Mouse (Mus musculus) CD4-positive, CD25-positive, alpha-beta regulatory T cell, adult 4 months (primary cell): ENCODE measurements around the gene Cnnm2. TPM values are rescaled to one million over a fixed set of nuclear protein-coding genes. Genes with fewer than 3 reads are reported as not detected.

Experiments used
- ATAC-seq: one replicate; pipeline ENCODE4 v1.8.0; 2017
- polyA plus RNA-seq, 2 experiments: library from polyadenylated mRNA; unstranded; fragments of 100-300 nt; shearing (Covaris generic); gene quantifications; one replicate each; pipeline ENCODE4 v1.2.1; 2017

Cnnm2 gene
- polyA plus RNA-seq, 2 experiments from 2014 or later, result 0.42 to 0.61 TPM

DNA sequence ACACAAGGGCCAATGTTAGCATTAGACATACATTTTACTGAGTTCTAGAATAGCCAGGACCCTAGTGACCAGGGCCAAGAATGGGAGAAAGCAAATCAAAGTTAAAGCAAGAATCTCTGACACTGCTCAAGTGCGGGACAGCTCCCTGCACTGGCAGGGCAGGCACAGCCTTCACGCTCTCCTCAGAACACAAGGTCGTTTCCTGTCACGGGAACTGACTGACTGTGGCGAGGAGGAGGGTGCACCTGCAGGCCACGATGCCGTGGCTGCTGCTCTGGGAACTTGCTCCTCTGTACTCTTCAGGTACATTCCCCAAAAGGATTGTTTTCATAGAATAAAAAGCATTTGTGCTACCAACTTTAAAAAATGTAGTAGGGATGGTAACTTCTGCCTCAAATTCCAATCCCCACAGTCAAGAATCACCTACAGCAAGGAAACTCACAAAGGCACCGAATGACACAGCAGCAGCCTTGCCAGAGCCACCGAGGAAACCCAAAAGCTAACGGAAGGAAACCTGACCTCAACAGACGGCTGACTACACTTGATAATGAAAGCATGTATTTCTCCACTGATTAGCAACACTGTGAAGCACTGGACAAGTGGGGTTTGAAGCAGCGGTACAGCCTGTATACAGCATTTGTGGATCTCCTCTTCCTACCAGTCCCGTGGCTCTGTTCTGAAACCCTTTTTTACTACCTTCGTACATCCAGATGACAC, 126.6 kb downstream of the Cnnm2 start:
- peak; percentile 88 for ATAC-seq

DNA sequence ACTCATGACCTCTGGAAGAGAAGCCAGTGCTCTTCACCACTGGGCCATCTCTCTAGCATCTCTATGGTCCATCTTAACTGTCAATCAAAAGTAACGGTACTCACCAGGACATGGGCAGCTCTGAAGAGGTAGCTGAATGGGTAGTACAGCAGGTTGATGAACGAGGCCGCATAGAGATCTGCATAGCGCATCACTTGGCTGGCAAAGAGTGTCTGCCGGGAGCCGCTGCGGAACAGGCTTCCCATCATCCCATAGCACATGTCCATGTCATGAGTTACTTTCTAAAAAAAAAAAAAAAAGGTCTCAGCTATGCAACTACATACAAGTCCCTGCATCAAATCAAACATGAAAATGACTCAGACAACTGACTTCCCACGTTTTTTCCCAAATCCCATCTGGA, 128.3 kb downstream of the Cnnm2 start:
- ATAC-seq, result no peak

DNA sequence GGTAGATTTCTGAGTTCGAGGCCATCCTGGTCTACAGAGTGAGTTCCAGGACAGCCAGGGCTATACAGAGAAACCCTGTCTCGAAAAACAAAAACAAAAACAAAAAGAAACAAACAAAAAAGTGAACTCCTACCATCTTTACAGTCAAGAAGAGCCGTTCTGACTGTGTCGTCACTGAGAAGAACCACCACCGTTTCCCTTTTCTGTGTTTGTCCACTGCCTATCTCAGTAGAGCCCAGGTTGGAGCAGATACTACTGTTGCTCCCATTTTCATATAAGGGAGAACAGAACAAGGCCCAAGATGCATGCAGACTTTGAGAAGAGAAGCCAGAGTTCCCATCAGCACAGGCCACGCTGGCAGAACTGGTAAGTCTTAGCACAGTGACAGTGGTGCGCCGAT, 129.3 kb downstream of the Cnnm2 start:
- ATAC-seq, result no peak

DNA sequence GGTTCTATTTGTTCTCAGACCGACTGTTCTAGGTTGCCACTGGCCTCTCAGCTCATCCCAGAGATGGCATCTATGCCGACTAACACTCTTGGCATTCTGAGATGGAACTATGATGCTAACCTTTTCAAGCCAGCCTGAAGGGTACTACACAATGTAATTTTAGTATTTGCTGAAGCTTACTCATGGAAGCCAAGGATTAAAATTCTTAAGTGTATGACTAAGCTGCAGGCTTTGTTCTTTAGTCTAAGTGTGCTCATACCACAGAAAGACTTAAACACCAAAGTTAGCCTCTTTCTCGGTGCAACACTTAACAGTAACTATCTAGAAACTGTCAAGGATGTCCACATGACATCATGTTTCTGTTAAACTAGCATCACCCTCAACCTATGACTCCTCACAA, 131.5 kb downstream of the Cnnm2 start:
- ATAC-seq, result no peak

DNA sequence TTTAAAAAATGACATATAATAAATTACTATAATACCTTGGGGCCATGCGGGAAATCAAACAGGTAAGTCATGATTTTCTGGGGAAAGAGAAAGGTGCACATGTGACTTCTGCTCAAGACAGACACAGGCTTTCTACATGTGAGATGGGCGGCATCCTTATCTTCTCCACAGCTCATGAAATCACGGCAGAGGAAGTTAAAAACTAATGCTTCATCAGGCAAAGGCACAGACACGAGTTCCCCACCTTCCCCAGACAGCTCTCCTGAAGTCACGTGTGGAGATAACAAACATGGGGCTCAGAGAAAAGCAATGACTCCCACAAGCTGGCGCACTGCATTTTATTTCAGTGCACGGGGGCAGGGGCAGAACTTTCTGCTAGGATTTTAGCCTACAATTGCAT, 132.1 kb downstream of the Cnnm2 start:
- ATAC-seq, result no peak

DNA sequence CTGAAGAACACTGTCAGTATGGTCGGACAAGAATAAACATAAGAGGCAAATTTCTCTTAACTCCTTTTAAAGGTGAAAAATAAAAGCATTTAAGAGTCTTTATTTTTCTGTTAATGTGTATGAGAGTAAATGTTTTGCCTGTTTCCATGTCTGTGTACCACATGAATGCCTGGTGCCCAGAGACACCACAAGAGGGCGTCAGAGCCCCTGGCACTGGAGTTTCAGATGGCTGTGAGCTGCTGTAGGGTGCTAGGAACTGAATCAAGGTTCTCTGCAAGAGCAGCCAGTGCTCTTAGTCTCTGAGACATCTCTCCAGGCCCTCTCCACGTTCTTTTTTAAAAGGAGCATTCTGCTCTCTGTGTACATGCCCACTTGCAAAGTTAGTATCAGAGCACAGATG, 135.7 kb downstream of the Cnnm2 start:
- no peak for ATAC-seq

DNA sequence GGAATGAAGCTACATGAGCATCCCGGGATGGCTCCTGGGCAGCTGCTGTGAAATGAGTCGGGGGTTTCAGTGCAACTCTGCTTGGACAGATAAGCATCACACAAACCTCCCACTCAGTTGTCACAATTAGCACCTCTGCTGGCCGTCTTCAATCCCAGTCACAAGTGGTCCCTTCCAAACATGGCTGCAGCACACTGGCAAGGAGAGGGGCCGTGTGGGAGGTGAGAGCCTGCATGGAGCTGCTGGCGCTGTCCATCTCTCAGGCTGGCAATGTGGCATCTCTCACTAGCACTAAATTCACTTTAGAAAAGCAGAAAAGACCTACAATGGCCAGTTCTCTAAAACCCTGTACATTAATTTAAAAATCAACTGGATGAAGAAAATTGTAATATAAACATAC, 136.8 kb downstream of the Cnnm2 start:
- ATAC-seq, result no peak

DNA sequence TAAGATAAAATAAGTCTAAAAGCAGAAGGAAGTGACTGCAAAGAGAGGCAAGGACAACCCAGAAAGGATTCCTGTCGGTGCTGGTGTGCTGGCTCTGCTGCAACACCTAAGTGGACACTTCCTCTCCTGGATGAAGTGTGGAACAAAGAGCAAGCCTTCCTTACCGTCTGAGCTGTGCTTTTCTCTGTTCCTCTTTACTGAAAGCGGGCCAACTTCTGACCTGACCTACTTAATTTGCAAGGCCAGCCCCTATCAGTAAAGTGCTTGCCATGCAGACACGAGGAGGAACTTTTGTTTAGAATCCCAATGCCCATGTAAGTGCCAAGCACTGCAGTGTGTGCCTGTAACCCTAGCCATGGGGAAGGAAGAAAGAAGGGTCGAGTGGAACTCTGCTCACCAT, 137.9 kb downstream of the Cnnm2 start:
- ATAC-seq, result no peak

DNA sequence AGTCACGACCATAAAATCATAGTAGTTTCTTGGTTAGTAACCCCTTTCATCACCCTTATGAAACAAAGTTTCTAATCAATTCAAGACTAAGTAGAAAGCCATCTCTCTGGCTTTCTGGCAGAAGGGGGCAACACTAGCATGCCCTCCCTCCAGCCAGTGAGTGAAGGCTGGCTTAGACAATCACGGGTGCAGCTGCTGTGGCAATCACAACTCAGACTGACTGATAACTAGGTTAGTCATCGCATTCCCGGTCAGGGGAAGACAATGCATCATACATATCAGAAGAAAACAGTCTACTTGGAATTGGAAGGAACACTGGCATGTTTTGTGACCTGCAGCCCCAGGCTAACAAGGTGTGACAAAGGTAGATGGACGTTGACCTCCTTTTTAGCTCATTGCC, 138.5 kb downstream of the Cnnm2 start:
- no peak for ATAC-seq

DNA sequence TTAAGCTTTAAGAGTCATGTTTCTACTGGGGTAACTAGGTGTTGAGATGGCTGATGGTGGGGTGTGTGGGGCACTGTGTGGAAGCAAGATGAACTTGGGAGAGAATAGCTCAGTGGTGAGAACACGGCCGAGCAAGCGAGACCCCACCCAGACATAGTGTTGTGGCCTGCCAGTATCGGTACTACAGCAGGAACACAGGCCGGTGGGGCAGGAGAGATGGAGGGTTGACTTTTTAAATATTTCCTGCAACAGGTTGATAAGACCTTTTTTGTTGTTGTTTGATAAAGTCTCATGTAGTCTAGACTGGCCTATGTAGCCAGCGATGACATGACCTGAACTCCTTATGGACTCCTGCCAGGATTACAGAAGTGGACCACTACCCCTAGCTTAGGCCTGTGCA, 139.4 kb downstream of the Cnnm2 start:
- no peak for ATAC-seq

DNA sequence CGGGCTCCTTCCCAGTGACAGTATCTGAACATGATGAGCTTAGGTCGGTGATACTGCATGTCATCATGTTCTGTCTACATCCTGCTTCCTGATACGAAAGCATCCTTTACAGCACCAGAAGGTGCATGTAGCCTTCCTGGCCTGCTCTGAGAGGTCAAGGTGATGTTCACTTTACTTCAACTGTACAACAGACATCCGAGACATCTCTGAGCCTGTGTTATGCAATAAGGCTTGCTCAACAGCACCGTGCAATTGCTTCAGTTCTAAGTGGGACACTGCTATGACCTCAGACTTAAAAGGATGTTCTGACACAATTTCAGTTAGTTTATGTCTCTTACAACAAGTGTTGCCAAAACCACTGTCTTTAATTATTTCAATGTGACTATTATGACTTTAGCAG, 139.9 kb downstream of the Cnnm2 start:
- no peak for ATAC-seq

DNA sequence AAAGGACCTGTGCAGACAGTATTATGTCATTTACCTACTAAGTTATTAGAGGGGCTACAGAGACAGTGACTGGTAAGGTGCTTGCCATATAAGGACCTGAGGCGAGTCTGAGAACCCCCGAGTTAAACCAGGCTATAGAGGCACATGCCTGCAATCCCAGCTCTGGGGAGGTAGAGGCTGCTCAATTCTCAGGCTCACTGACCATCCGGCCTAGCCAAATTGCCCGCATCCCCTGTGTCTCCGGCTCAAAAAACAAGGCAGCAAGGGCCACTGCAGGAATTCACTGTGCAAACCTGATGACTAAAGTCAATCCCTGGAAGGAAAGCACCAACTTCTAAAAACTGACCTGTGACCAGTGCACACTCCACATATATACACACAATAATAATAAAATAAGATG, 142.0 kb downstream of the Cnnm2 start:
- ATAC-seq, result no peak

DNA sequence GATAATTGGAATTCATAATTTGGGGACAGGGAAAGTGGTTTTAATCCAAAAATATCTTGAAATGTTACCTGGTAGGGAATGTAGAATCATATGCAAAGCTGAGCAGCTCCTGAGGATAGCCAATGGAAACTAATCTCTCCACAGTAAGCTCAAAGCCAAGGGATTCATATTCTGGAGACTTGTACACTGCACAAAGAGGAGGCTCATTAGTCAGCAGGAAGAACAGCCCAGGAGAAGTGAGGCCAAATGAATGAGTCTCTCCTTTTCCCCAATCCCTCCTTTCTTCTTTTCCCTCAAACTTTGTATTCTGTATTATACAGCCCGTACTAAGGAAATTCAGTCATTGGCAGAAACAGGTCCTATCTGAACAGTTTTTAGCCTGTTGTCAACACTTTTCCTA, 143.5 kb downstream of the Cnnm2 start:
- ATAC-seq, result no peak

DNA sequence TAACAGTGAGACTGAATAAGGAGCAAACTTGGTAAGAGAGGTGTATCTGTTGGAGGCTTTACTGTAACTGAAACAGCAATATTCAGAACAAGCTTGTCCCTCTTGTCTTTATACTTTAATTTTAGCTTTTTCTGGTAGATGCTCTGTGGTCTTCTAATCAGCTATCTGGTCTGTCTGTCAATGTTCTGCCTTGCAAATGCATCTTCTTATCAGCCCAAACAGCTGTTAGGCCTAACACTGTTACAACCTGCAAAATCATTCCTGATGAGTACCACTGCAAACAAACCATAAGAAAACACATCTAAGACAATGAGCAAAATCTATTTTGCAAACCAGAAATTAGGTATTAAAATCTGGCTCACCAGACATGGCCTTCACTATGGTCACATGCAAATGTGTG, 144.0 kb downstream of the Cnnm2 start:
- no peak for ATAC-seq

DNA sequence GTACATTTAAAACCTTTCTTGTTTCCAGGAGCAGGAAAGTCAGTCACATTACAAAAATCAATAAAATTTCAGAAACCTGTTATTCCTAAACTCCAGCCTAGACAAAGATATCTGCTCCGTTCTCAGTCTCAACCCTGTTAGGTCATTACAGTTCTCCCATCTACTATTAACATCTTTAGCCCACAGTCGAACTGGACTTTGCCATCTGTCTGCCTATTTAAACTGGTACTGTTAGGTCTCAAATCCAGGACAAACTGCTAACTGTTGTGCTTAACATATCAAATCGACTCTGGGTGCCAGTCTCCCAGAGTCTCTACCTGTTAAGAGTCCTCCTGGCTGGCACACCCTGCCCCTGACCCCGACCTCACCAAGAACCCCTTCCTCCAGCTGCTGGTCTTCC, 144.6 kb downstream of the Cnnm2 start:
- ATAC-seq, result no peak

DNA sequence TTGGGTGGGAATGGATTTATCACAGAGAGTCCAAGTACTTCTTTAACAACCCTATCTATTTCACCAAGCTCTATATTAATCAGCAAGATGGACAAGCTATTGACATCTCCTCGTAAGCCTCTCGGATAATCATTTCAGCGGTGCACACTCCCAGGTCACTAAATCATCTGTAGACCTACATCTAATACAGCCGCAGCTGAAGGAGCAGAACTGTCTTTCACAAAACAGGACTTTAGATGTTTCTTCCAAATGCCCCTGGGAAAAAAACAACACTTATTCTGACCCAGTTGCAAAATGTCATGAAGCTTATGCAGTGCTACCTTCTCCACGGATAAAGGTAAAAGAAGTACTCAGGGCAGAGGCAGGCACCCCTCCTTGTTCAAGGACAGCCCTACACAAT, 146.8 kb downstream of the Cnnm2 start:
- no peak for ATAC-seq

DNA sequence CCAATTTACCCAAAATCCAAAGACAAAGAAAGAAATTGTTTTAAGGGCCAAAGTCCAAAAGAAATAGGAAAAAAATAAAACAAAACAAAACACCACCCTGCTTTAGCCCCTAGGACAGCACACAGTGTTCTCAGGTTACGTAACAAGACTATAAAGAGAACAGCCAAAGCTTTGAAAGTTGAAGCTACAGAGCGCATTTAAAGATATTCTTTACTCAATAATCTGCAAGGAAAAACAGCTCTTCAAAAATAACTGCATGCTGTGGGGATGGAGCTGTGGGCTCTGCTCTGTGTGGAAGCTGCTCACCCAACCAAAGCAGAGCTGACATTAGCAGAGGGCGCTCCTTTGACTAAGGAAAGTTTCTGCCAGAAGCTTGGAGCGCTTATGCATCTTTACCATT, 147.6 kb downstream of the Cnnm2 start:
- ATAC-seq, result no peak

DNA sequence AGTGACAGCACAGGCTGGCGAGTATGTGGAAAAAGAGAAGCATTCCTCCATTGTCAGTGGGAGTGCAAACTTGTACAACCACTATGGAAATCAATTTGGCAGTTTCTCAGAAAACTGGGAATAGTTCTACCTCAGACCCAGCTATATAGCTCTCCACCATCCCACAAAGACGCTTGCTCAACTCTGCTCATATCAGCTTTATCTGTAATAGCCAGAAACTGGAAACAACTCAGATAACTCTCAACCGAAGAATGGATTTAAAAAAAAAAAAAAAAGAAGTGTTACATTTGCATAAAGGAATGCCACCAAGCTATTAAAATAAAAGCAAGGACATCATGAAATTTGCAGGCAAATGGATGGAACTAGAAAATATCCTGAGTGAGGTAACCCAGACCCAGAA, 150.1 kb downstream of the Cnnm2 start:
- no peak for ATAC-seq

DNA sequence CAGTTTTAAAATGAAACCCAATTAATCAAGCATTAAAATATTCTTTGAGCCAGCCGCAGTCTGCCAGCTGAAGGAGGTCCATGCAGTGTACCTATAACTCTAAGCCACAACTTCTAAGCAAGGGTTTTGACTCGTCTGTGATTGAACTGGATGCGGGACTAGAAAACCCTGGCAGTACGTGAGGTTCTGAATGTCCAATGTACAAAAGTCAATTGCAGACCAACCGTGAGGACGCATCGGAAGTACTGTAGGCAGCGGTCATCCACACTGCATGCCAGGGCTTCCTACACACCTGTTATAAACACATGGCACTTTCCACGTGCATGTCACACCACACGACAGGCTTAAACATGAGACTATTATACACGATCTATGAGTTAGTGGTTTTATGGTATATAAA, 152.2 kb downstream of the Cnnm2 start:
- ATAC-seq, result no peak

DNA sequence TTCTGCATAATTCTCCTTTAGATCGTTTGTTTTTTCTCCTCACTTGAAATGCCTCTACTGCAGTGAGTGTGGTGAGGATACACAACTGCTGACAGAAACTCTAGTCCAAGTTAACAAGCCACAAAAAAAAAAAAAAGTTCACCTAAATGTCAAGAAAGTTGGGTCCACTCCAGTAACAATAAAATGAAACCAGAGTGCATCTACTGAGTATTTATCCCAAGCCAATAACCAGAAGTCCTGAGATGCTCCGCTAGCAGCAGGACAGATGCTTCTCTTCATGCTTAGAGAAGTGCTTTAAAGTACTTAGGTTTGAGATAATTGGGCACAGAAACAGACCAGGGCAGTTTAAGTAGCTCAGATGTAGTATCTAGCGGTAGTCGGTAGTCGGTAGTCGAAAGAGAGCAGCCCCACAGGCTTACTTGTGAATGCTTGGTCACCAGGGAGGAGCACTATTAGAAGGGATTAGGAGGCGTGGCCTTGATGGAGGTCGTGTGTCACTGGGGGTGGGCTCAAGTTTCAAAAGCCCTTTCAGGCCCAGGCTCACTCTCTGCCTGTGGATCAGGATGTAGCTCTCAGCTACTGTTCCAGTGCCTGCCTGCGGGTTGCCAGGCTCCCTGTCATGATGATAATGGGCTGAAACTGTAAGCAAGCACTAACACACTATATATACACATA, 154.1 kb downstream of the Cnnm2 start:
- no peak for ATAC-seq

DNA sequence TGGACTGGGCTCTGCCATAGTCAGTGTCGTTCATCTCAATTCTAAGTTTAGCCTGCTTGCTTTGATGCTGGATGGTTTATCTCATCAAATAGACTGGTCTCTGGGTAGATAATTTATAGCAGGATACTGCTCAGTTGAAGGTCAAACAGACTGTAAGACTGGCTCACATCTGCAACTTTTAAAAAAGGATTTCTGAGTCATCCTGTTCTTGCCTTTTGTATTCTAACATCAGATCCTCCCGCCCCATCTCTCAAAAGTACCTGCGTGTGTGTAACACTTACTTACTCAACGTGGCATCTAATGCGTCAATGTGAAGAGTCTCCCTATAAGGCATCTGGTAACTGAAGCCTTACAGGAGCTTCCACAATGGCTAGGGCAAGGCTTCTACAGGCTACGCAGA, 159.2 kb downstream of the Cnnm2 start:
- ATAC-seq, result no peak

DNA sequence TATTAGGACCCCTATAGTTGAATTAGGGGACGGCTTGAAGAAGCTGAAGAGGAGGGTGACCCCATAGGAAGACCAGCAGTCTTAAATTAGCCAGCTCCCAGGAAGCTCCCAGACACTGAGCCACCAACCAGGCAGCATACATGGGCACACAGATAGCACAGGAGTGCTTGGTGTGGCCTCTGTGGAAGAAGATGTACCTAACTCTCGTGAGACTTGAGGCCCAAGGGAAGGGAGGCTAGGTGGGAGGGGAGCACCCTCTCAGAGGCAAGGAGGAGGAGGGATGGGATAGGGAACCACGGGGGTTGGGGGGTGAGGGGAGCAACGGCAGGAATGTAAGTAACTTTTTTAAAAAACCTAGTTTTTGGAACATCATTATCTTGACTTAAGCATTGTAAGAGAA, 165.0 kb downstream of the Cnnm2 start:
- no peak for ATAC-seq

DNA sequence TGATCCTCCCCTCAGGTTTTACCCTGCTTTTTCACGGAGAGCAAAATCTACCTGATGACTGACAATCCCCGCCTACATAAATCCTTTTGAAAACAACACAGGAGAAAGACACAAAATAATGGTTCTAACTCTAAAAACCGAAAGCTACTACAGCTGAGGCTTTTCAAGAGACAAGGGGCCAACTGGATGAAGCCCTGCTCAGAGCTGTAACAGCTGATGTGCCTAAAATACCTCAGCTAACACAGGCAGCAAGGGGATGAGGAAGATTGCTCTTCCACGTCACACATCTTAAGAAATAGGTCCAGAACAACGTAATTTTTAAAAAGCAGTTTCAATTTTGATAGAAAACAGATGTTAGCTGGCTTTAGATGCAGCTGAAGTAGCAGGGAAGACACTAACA, 165.6 kb downstream of the Cnnm2 start:
- peak; percentile 61 for ATAC-seq

DNA sequence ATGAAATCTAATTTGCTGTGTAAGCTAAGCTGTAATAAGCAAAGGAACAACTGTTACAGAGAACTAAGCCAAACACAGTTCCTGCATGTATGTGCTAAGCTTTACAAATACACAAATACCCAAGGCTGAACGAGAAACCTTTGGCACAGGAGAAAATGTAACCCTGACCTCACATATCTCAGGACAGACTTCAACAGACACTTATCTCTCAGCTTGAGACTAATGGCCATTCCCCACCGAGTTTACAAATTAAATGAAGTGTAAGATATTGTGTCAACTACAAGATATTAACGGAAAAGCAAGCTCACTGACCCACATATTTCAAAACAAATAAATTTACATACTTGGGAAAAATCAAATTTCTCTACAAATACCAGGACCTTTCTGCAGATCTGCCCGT, 166.7 kb downstream of the Cnnm2 start:
- ATAC-seq, result no peak

DNA sequence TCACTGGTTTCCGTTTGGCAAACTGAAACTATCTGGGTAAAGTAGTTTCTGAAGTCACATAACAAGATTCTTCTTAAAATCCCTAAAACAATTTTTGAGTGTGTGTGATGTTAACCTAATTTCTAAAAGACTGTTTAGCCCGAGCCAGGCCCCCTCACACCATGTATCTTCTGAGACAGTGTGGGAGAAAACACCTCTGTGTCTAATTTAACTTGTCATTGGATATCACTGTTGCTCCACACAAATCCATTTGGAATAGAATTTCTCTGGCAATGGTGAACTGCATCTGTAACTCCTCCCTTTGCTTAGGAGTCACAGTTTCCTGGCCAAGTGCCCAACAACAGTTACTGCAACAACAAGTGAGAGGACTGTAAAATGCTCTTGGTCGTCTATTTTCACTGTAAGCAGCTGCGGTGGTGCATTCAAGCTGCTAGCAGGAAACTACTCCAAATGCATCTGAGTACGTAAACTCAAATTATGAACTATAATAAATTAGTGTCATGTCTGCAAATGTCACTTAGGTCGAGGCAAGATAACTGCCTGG, 167.7 kb downstream of the Cnnm2 start:
- ATAC-seq, result peak; percentile 54
